In the genomic region with DNA sequence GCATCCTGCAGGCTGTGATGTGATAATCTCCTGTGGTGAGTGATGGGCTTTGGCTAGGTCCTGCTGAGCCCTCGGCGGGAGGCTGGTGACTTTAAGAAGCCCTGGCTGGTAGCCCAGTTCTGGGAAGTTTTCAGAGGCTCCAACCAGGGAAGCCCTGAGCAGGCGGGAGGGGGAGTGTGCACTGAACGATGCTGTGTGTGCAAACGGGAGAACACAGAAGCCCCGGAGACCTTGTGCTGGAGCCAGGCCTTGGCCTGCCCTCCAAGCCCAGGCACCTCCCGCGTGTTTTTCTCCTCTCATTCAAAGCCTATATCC, we compare ENCODE assay signal across 8 mouse cellular contexts. TPM values are rescaled to one million over a fixed set of nuclear protein-coding genes. Genes with fewer than 3 reads are reported as not detected.
DNase-seq lines count a peak whose midpoint lies in the region; ATAC-seq lines count a peak whose summit lies in the region.

No protein-coding gene starts in this region.

- peak; percentile 85 for DNase-seq in adipocyte (ENCODE audit: low spot score)
- DNase-seq in cerebellum, postnatal 10 days, result peak; percentile 69 to 83
- DNase-seq in gastrocnemius, adult 18-20 months (ENCODE audit: low spot score), result peak; percentile 87
- peak; percentile 56 for DNase-seq in left cerebral cortex, adult 11 months (ENCODE audit: low spot score)
- no peak for DNase-seq in midbrain, embryonic 10.5 days (ENCODE audit: low spot score)
- DNase-seq in thymus, postnatal 4 days, result no peak

- peaks cover 41% of the 10 kb centered on the region for H3K4me1 ChIP-seq in hindbrain, embryonic 12.5 days
- peaks cover 70% of the 10 kb centered on the region for H3K4me1 ChIP-seq in midbrain, embryonic 10.5 days
- peaks cover 38% of the 10 kb centered on the region for H3K4me1 ChIP-seq in stomach, embryonic 15.5 days

- H3K27me3 ChIP-seq in hindbrain, embryonic 12.5 days, result peaks cover 6% of the 10 kb centered on the region; the same call in 1 of the 2 replicates
- H3K27me3 ChIP-seq in midbrain, embryonic 10.5 days (ENCODE audit: low read depth, poor library complexity, severe bottlenecking), result peaks cover 10% of the 10 kb centered on the region; the same call in 1 of the 2 replicates
- no peaks in the 10 kb centered on the region for H3K27me3 ChIP-seq in stomach, embryonic 15.5 days (replicated peaks)

- peak; percentile 54 for ATAC-seq in hindbrain, embryonic 12.5 days (ENCODE audit: low FRiP score)
- 0 out of 2 replicates have a peak, but pooled peaks have one; percentile 7 for ATAC-seq in stomach, embryonic 15.5 days (ENCODE audit: insufficient read depth, low FRiP score, low read depth)

- 12% methylated on average over 8 of the region's 8 CpGs for WGBS in hindbrain, embryonic 12.5 days
- WGBS in midbrain, embryonic 10.5 days, result 13% methylated on average over 8 of the region's 8 CpGs
- 15% methylated on average over 8 of the region's 8 CpGs for WGBS in stomach, embryonic 15.5 days

- no peaks in the 10 kb centered on the region for H3K36me3 ChIP-seq in hindbrain, embryonic 12.5 days
- no peaks in the 10 kb centered on the region for H3K36me3 ChIP-seq in midbrain, embryonic 10.5 days
- H3K36me3 ChIP-seq in stomach, embryonic 15.5 days, result no peaks in the 10 kb centered on the region

- H3K4me3 ChIP-seq in hindbrain, embryonic 12.5 days, result no peak overlapping the region
- no peak overlapping the region for H3K4me3 ChIP-seq in midbrain, embryonic 10.5 days
- H3K4me3 ChIP-seq in stomach, embryonic 15.5 days (replicated peaks), result no peak overlapping the region

- H3K27ac ChIP-seq in hindbrain, embryonic 12.5 days, result peak overlapping the region; percentile 74
- H3K27ac ChIP-seq in midbrain, embryonic 10.5 days (replicated peaks), result peak overlapping the region; percentile 83
- H3K27ac ChIP-seq in stomach, embryonic 15.5 days, result peak overlapping the region; percentile 87

- peak overlapping the region; percentile 38 for H3K9ac ChIP-seq in hindbrain, embryonic 12.5 days
- H3K9ac ChIP-seq in stomach, embryonic 15.5 days, result no peak overlapping the region

- H3K4me2 ChIP-seq in hindbrain, embryonic 12.5 days (replicated peaks), result peak overlapping the region; percentile 13; the same call in 1 of the 2 replicates
- H3K4me2 ChIP-seq in stomach, embryonic 15.5 days, result peak overlapping the region; percentile 30

- no peaks in the 10 kb centered on the region for H3K9me3 ChIP-seq in hindbrain, embryonic 12.5 days (replicated peaks)
- no peaks in the 10 kb centered on the region for H3K9me3 ChIP-seq in midbrain, embryonic 10.5 days (replicated peaks)
- H3K9me3 ChIP-seq in stomach, embryonic 15.5 days, result no peaks in the 10 kb centered on the region

RNA-seq across cellular contexts. Expression of a gene that starts 35.2 kb away (rescaled TPM):
- total RNA-seq in gastrocnemius, adult 18-20 months (2021), result 10 to 100 TPM; 65.0 to 78.0 TPM
- 20.1 and 38.1 TPM in 2 replicates for polyA plus RNA-seq in hindbrain, embryonic 12.5 days (2016; fragmentation: Nextera tagmentation; extraction: Ambion mirVana)
- 31.6 and 31.7 TPM in 2 replicates for polyA plus RNA-seq in midbrain, embryonic 10.5 days (2016; fragmentation: Nextera tagmentation; extraction: Ambion mirVana)
- 52.0 and 53.5 TPM in 2 replicates for polyA plus RNA-seq in stomach, embryonic 15.5 days (2015; fragmentation: Nextera tagmentation; extraction: Ambion mirVana)

Comparison
In these comparisons a context has a peak if more than half of its experiments do, and no peak if none do; other contexts are left out.
1. DNase-seq: peak in adipocyte (single experiment), cerebellum, postnatal 10 days (2 of 2), gastrocnemius, adult 18-20 months (single experiment) and left cerebral cortex, adult 11 months (single experiment); none in midbrain, embryonic 10.5 days (single experiment) and thymus, postnatal 4 days (single experiment).
2. Peak in every context shown above with its lines, with median percentiles within 50 percentile points of each other: H3K27ac ChIP-seq.